34 mouse cellular contexts compared by ENCODE assay signal in genomic region chr3:93096447-93096846, GRCm38 (mm10). TPM values are rescaled to one million over a fixed set of nuclear protein-coding genes. Genes with fewer than 3 reads are reported as not detected.
"Had no signal": no experiment of that assay in that cellular context is flagged by ENCODE, and none has a peak within 500 bp of the region (broad histone marks: within the 10 kb centered on the region; RNA-seq: fewer than 3 reads in every experiment).

No protein-coding gene starts in this region.

- H3K27me3 ChIP-seq: embryonic facial prominence, embryonic 12.5 days; embryonic facial prominence, embryonic 13.5 days; embryonic facial prominence, embryonic 15.5 days; forebrain, embryonic 12.5 days; forebrain, embryonic 13.5 days; forebrain, embryonic 15.5 days had no signal

- H3K4me2 ChIP-seq: embryonic facial prominence, embryonic 12.5 days; embryonic facial prominence, embryonic 13.5 days; embryonic facial prominence, embryonic 15.5 days; forebrain, embryonic 12.5 days; forebrain, embryonic 13.5 days; forebrain, embryonic 15.5 days had no signal

- DNase-seq: cerebellum, adult 18-20 months; cerebellum, adult 2 months; cerebellum, adult 8-10 months; cerebellum, adult 9-10 months; cerebellum, adult 9-11 months; cerebellum, postnatal 10 days; cerebellum, postnatal 14 days; cerebellum, postnatal 25 days; cerebellum, postnatal 36 days; embryo, embryonic 11 days; forebrain, postnatal 0 days; gastrocnemius, adult 2 months; gastrocnemius, postnatal 10 days; gastrocnemius, postnatal 14 days; gastrocnemius, postnatal 25 days; gastrocnemius, postnatal 36 days; heart, adult 11 months had no signal

- H3K4me1 ChIP-seq: embryonic facial prominence, embryonic 10.5 days; embryonic facial prominence, embryonic 12.5 days; embryonic facial prominence, embryonic 13.5 days; embryonic facial prominence, embryonic 15.5 days; forebrain, embryonic 10.5 days; forebrain, embryonic 12.5 days; forebrain, embryonic 13.5 days; forebrain, embryonic 15.5 days had no signal

- H3K9ac ChIP-seq: embryonic facial prominence, embryonic 12.5 days; embryonic facial prominence, embryonic 13.5 days; embryonic facial prominence, embryonic 15.5 days; forebrain, embryonic 12.5 days; forebrain, embryonic 13.5 days; forebrain, embryonic 15.5 days; forebrain, postnatal 0 days had no signal

- H3K4me3 ChIP-seq: embryonic facial prominence, embryonic 10.5 days; embryonic facial prominence, embryonic 12.5 days; embryonic facial prominence, embryonic 13.5 days; embryonic facial prominence, embryonic 15.5 days; erythroblast, embryonic 14.5 days; forebrain, embryonic 10.5 days; forebrain, embryonic 12.5 days; forebrain, embryonic 13.5 days; forebrain, embryonic 15.5 days; gastrocnemius, adult 2 months had no signal

- H3K9me3 ChIP-seq: embryonic facial prominence, embryonic 10.5 days; embryonic facial prominence, embryonic 12.5 days; embryonic facial prominence, embryonic 13.5 days; embryonic facial prominence, embryonic 15.5 days; forebrain, embryonic 10.5 days; forebrain, embryonic 12.5 days; forebrain, embryonic 13.5 days; forebrain, embryonic 15.5 days had no signal

- ATAC-seq: forebrain, embryonic 13.5 days; forebrain, embryonic 14.5 days; forebrain, embryonic 15.5 days; forebrain, embryonic 16.5 days; forebrain, postnatal 0 days had no signal

- H3K36me3 ChIP-seq: embryonic facial prominence, embryonic 10.5 days; embryonic facial prominence, embryonic 12.5 days; embryonic facial prominence, embryonic 13.5 days; embryonic facial prominence, embryonic 15.5 days; forebrain, embryonic 10.5 days; forebrain, embryonic 12.5 days; forebrain, embryonic 15.5 days had no signal

- H3K27ac ChIP-seq: embryonic facial prominence, embryonic 10.5 days; embryonic facial prominence, embryonic 12.5 days; embryonic facial prominence, embryonic 13.5 days; embryonic facial prominence, embryonic 15.5 days; forebrain, embryonic 10.5 days; forebrain, embryonic 12.5 days; forebrain, embryonic 13.5 days; forebrain, embryonic 15.5 days; gastrocnemius, adult 2 months had no signal

RNA-seq across cellular contexts. Expression of gene Gm4858, which starts 27.8 kb away (rescaled TPM):
- polyA plus RNA-seq: cerebellum, adult 2 months; cortical plate, adult 2 months; embryonic facial prominence, embryonic 10.5 days; embryonic facial prominence, embryonic 11.5 days; embryonic facial prominence, embryonic 12.5 days; embryonic facial prominence, embryonic 13.5 days; embryonic facial prominence, embryonic 14.5 days; embryonic facial prominence, embryonic 15.5 days; erythroblast, embryonic 14.5 days; forebrain, embryonic 10.5 days; forebrain, embryonic 11.5 days; forebrain, embryonic 12.5 days; forebrain, embryonic 13.5 days; forebrain, embryonic 14.5 days; forebrain, embryonic 15.5 days; forebrain, embryonic 16.5 days; forebrain, postnatal 0 days; frontal cortex, adult 2 months; gonadal fat pad, adult 2 months had no signal

RNA-seq across cellular contexts. Expression of gene Crnn, which starts 48.1 kb away (rescaled TPM):
- polyA plus RNA-seq: cerebellum, adult 2 months; cortical plate, adult 2 months; embryonic facial prominence, embryonic 10.5 days; embryonic facial prominence, embryonic 11.5 days; embryonic facial prominence, embryonic 12.5 days; erythroblast, embryonic 14.5 days; forebrain, embryonic 10.5 days; forebrain, embryonic 11.5 days; forebrain, embryonic 12.5 days; forebrain, embryonic 13.5 days; forebrain, embryonic 14.5 days; forebrain, embryonic 15.5 days; forebrain, embryonic 16.5 days; forebrain, postnatal 0 days; frontal cortex, adult 2 months; gonadal fat pad, adult 2 months had no signal
